Mouse (Mus musculus) limb, embryonic 11.5 days (tissue): ENCODE data around the gene Nt5c3b. TPM values are rescaled to one million over a fixed set of nuclear protein-coding genes. Genes with fewer than 3 reads are reported as not detected.

ENCODE experiments used
- ATAC-seq: fragments of 200-750 bp; cut with Nextera tagmentation; 2 replicates; pipeline ENCODE4 v1.8.0; 2017; ENCODE audit warnings: low read depth; ENCODE audit not compliant: insufficient number of reproducible peaks, low FRiP score, low TSS enrichment
- DNase-seq: peaks from one replicate; pipeline ENCODE4 v3.0.0-alpha.2; 2015; ENCODE audit warnings: low spot score
- H3K27ac ChIP-seq: fragments of 300-500 bp; sonication (generic); replicated peaks from 2 replicates; pipeline ENCODE4 v1.5.1; 2014; ENCODE audit warnings: low read depth, mild to moderate bottlenecking, low read length
- H3K27me3 ChIP-seq: fragments of 300-500 bp; sonication (generic); 2 replicates; pipeline ENCODE4 v1.6.1; 2014; ENCODE audit warnings: mild to moderate bottlenecking, low read length, mixed read lengths; ENCODE audit not compliant: control insufficient read depth, insufficient read depth
- H3K36me3 ChIP-seq: fragments of 300-500 bp; sonication (generic); 2 replicates; pipeline ENCODE4 v1.6.1; 2014; ENCODE audit warnings: mild to moderate bottlenecking, low read length, moderate library complexity, mixed read lengths; ENCODE audit not compliant: control insufficient read depth, insufficient read depth
- H3K4me1 ChIP-seq: fragments of 300-500 bp; sonication (generic); 2 replicates; pipeline ENCODE4 v1.6.1; 2014; ENCODE audit warnings: low read length, mixed read lengths; ENCODE audit not compliant: control insufficient read depth, insufficient read depth
- H3K4me2 ChIP-seq: fragments of 300-500 bp; sonication (generic); 2 replicates; pipeline ENCODE4 v1.6.1; 2014; ENCODE audit warnings: low read depth, mild to moderate bottlenecking, moderate library complexity; ENCODE audit not compliant: severe bottlenecking
- H3K4me3 ChIP-seq: fragments of 300-500 bp; sonication (generic); 2 replicates; pipeline ENCODE4 v1.5.1; 2014; ENCODE audit warnings: low read depth, low read length
- H3K9ac ChIP-seq: fragments of 300-500 bp; sonication (generic); 2 replicates; pipeline ENCODE4 v1.6.1; 2014; ENCODE audit warnings: mild to moderate bottlenecking, low read length
- H3K9me3 ChIP-seq: fragments of 300-500 bp; sonication (generic); 2 replicates; pipeline ENCODE4 v1.6.1; 2016; ENCODE audit warnings: low read length; ENCODE audit not compliant: control insufficient read depth
- WGBS: fragments of 180-500 bp; shearing (Covaris S2); extraction: QIAGEN DNeasy Blood & Tissue Kit; methylation state at CpG from one replicate; pipeline ENCODE4 v1.1.7; 2014; 5-methylcytosine and 5-hydroxymethylcytosine counted together
- polyA plus RNA-seq: library from polyadenylated mRNA; unstranded; fragments of >200 nt; fragmentation: Nextera tagmentation; extraction: Ambion mirVana; gene quantifications from 2 replicates; pipeline ENCODE4 v1.2.1, GENCODE M21; 2014

Nt5c3b gene
- polyA plus RNA-seq, 1 experiment from 2014 or later, result 160 TPM

DNA sequence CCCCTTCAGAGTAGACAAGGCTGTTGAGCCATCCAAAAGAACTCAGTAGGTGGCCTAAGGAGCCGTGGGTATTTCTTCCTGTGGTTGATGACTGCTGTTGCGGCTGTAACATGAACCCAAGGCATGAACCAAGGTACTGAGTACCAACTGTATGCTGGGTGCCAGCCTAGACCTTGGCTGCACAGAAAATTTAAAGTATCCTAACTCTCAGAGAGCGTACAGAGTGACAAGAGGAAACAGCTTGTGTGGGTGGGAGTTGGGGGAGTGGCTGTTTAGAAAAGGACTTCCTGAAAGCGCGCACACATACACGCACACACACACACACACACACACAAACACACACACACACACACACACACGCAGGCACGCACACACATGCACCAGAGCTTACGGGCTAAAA is 42.3 kb downstream of the Nt5c3b start:
- Histone ChIP-seq H3K36me3 (no peaks in the 10 kb centered on the region), H3K27me3 (no peaks in the 10 kb centered on the region), H3K27ac (no peak overlapping the region), H3K4me1 (peaks cover 5% of the 10 kb centered on the region; the same call in 1 of the 2 replicates), H3K4me3 (no peak overlapping the region), H3K9me3 (no peaks in the 10 kb centered on the region), H3K4me2 (no peak overlapping the region), H3K9ac (no peak overlapping the region)
- WGBS, result 81% methylated on average over 9 of the region's 9 CpGs
- DNase-seq (no peak), ATAC-seq (no peak)

GRCm38 (mm10) chr11:100398517-100398916 is 43.1 kb downstream of the Nt5c3b start:
- Histone ChIP-seq H3K9me3 (no peaks in the 10 kb centered on the region), H3K9ac (no peak overlapping the region), H3K27ac (no peak overlapping the region), H3K4me1 (peaks cover 5% of the 10 kb centered on the region; the same call in 1 of the 2 replicates), H3K36me3 (no peaks in the 10 kb centered on the region), H3K4me3 (no peak overlapping the region), H3K4me2 (no peak overlapping the region), H3K27me3 (no peaks in the 10 kb centered on the region)
- ATAC-seq, result no peak
- no peak for DNase-seq
- 92% methylated on average over 7 of the region's 7 CpGs for WGBS

DNA sequence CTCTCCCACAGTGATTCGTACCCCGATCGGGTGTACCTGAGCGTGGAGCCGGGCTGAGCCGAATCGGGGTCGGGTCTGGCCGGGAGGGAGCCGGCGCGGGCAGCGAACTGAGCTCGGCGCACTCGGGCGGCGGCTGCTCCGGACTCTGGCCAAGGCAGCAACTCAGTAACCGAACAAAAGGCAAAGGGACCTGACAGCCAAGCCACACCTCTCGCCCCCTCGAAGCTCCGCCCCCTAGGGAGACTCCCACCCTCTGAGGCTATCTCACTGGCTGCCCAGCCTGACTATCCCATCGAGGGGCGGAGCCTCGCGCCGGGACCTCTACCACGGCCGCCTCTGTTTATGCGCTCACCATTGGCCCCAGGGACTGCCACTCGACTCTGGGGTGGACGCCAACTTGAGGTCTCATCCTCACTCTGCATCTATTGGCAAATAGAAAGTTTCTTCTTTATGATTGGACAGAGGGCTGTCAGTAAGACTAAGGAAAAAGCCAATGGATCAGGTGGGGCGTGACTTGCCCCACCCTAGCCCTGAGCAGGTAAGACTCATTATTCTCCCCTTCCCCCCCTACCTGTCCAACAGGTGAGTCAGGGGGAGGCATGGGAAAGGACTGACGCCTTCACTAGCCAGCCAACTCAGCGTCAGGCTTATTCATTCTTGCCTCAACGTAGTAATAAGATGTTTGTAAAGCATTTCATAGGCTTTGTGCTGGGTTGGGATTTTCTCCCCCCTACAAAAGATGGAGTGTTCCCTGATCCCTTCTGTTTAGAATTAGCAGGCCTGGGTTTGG is 43.8 kb downstream of the Nt5c3b start, which contains the start of gene Jup:
Jup (minus strand) TSS at position 164 of the 790 bp plus-strand sequence.
- H3K9me3 ChIP-seq, result no peaks in the 10 kb centered on the region
- peak within 1 kb of the TSS; percentile 64 for H3K4me2 ChIP-seq
- peak within 1 kb of the TSS; percentile 48 for H3K4me3 ChIP-seq
- peak; percentile 99 for DNase-seq
- H3K4me1 ChIP-seq, result peaks cover 5% of the 10 kb centered on the region; the same call in 1 of the 2 replicates
- H3K36me3 ChIP-seq, result no peaks in the 10 kb centered on the region
- H3K9ac ChIP-seq, result peak within 1 kb of the TSS; percentile 64
- WGBS, result 2% methylated on average over 36 of the region's 37 CpGs
- H3K27ac ChIP-seq, result no peak within 1 kb of the TSS
- ATAC-seq, result peak; percentile 97
- no peaks in the 10 kb centered on the region for H3K27me3 ChIP-seq

DNA sequence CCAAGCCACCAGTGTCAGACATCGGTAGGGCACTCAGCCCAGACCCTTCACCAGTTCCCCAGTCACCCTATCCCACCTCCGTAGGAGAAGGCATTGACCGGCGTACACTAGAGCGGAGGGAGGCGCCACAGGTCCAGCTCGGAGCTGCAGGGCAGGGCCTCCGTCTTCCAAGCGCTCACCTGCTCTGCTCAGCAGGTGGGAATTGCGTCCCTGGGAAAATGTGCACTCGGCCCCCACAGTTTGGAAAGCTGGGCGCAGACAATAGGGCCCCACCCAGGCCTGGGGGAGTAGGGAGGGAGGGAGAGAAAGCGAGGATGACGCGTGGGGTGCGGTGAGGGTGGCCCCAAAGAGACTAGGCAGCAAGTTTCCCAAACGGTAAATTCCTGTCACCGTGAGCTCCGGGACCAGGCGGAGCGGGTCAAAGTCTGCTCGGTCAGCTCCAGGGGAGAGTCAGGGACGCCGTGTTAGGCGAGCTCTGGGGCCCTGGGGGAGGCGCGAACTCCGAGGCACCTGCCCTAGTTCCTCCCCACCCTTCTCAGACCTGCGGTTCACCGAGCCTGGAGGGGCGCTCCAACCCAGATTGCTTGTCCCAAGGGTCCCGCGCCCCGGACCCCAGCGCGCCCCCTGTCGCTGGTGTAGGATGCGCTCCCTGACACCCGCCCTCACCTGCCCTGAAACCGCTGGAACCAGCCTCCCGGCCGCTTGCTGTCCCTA is 44.6 kb downstream of the Nt5c3b start:
- DNase-seq (peak; percentile 47), ATAC-seq (peak; percentile 50; the same call in 1 of the 2 replicates)
- Histone ChIP-seq H3K9me3 (no peaks in the 10 kb centered on the region), H3K27ac (no peak overlapping the region), H3K4me2 (peak overlapping the region; percentile 64), H3K9ac (peak overlapping the region; percentile 64), H3K27me3 (no peaks in the 10 kb centered on the region), H3K36me3 (no peaks in the 10 kb centered on the region), H3K4me3 (peak overlapping the region; percentile 48), H3K4me1 (peaks cover 5% of the 10 kb centered on the region; the same call in 1 of the 2 replicates)
- 4% methylated on average over 42 of the region's 42 CpGs for WGBS

DNA sequence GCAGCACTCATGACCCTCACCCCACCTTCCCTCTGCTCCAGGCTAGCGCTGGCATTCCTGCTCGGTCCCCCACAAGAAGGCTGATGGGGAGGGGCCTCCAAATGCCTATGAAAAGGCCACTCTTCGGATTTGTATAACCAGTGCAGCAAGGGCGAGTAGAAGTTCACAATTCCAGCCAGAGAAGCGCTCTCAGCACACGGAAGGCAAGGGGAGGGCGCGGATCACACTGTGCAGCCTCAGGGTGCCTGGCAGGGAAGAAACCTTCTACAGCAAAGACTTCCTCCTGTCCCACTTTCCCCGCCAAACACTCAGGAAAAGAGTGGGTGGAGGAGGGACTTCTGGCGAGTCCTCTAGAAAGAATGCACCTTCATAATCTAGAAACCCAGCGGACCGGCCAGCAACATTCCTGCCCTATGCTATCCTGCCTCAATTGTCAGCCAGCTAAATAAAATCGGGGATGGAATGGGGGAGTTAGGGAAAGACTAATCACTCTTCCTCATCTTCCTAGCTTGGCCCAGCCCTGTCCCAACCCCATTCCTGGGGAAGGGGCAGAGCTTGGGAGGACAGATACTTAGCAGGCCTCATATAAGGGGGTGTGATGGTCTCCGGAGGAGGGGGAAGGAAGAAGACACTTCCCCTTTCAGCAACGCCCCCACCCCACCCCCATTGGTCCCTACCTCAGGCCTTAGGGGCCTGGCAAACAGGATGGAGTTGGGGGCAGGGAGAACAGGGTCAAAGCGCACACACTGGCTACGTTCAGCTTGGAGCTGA is 45.6 kb downstream of the Nt5c3b start:
- Histone ChIP-seq H3K27ac (no peak overlapping the region), H3K9ac (no peak overlapping the region), H3K36me3 (no peaks in the 10 kb centered on the region), H3K27me3 (no peaks in the 10 kb centered on the region), H3K4me1 (peaks cover 5% of the 10 kb centered on the region; the same call in 1 of the 2 replicates), H3K4me2 (peak overlapping the region; percentile 64), H3K4me3 (peak overlapping the region; percentile 48), H3K9me3 (no peaks in the 10 kb centered on the region)
- ATAC-seq, result no peak
- WGBS, result 44% methylated on average over 17 of the region's 17 CpGs
- DNase-seq, result no peak

- H3K9me3 ChIP-seq, result no peaks in the 10 kb centered on the region
- H3K4me2 ChIP-seq, result peak overlapping the region; percentile 7; the same call in 1 of the 2 replicates
- no peak overlapping the region for H3K27ac ChIP-seq
- no peak overlapping the region for H3K9ac ChIP-seq
- peaks cover 5% of the 10 kb centered on the region; the same call in 1 of the 2 replicates for H3K4me1 ChIP-seq
- DNase-seq, result no peak
- 37% methylated on average over 11 of the region's 11 CpGs for WGBS
- no peaks in the 10 kb centered on the region for H3K36me3 ChIP-seq
- no peaks in the 10 kb centered on the region for H3K27me3 ChIP-seq
- peak overlapping the region; percentile 0; the same call in 1 of the 2 replicates for H3K4me3 ChIP-seq
- ATAC-seq, result no peak
These were observed 46.4 kb downstream of the Nt5c3b start for GRCm38 (mm10) chr11:100395200-100395599.

GRCm38 (mm10) chr11:100394353-100395074 is 47.1 kb downstream of the Nt5c3b start:
- Histone ChIP-seq H3K36me3 (no peaks in the 10 kb centered on the region), H3K4me1 (peaks cover 5% of the 10 kb centered on the region; the same call in 1 of the 2 replicates), H3K4me2 (peak overlapping the region; percentile 7; the same call in 1 of the 2 replicates), H3K9ac (no peak overlapping the region), H3K27ac (no peak overlapping the region), H3K4me3 (peak overlapping the region; percentile 0; the same call in 1 of the 2 replicates), H3K27me3 (no peaks in the 10 kb centered on the region), H3K9me3 (no peaks in the 10 kb centered on the region)
- no peak for ATAC-seq
- DNase-seq, result no peak
- WGBS, result 55% methylated on average over 5 of the region's 5 CpGs
